Mouse (Mus musculus) MEL (cell line): ENCODE data around the gene 6030408B16Rik. TPM values are rescaled to one million over a fixed set of nuclear protein-coding genes. Genes with fewer than 3 reads are reported as not detected.

Experiments
- DNase-seq: peaks from one replicate; pipeline ENCODE4 v3.0.0; 2011; ENCODE audit warnings: low read depth, low spot score
- H3K27ac ChIP-seq: 2 replicates; pipeline ENCODE4 v1.5.1; 2012; ENCODE audit warnings: low read depth, mild to moderate bottlenecking, control low read depth, low read length, moderate library complexity; ENCODE audit not compliant: control insufficient read depth
- H3K27me3 ChIP-seq, 2 experiments: fragments of 150-350 bp in 1 of 2; sonication (generic) in 1 of 2; 2 replicates each; pipeline ENCODE4 v1.6.1; 2012; ENCODE audit warnings: low read length in 2 of 2, mild to moderate bottlenecking in 2 of 2, improper control_type of control experiment in 1 of 2, moderate library complexity in 1 of 2; ENCODE audit not compliant: insufficient read depth in 2 of 2, control insufficient read depth in 1 of 2
- H3K36me3 ChIP-seq, 2 experiments: 2 replicates each; pipeline ENCODE4 v1.6.1; 2012 to 2014; ENCODE audit warnings: low read length in 2 of 2, improper control_type of control experiment in 1 of 2, inconsistent platforms in 1 of 2, mild to moderate bottlenecking in 1 of 2; ENCODE audit not compliant: insufficient read depth in 2 of 2, control insufficient read depth in 1 of 2
- H3K4me1 ChIP-seq, 2 experiments: fragments of 150-350 bp in 1 of 2; sonication (generic) in 1 of 2; 2 replicates each; pipeline ENCODE4 v1.6.1; 2012; ENCODE audit warnings: low read length in 2 of 2, improper control_type of control experiment in 1 of 2, mild to moderate bottlenecking in 1 of 2; ENCODE audit not compliant: insufficient read depth in 2 of 2, control insufficient read depth in 1 of 2
- H3K4me3 ChIP-seq, 2 experiments: fragments of 150-350 bp in 1 of 2; sonication (generic) in 1 of 2; 2 replicates each; pipeline ENCODE4 v1.5.1; 2012; ENCODE audit warnings: low read depth in 2 of 2, low read length in 2 of 2, mild to moderate bottlenecking in 2 of 2, moderate library complexity in 2 of 2, control low read depth in 1 of 2, improper control_type of control experiment in 1 of 2; ENCODE audit not compliant: control insufficient read depth in 1 of 2, insufficient read depth in 1 of 2
- H3K79me2 ChIP-seq: 2 replicates; pipeline ENCODE4 v1.6.1; 2012; ENCODE audit warnings: mild to moderate bottlenecking, low read length, moderate library complexity; ENCODE audit not compliant: control insufficient read depth, poor library complexity, insufficient read depth
- H3K9ac ChIP-seq: 2 replicates; pipeline ENCODE4 v1.6.1; 2012; ENCODE audit warnings: low read depth, mild to moderate bottlenecking, control low read depth, low read length, moderate library complexity; ENCODE audit not compliant: control insufficient read depth, poor library complexity, severe bottlenecking
- H3K9me3 ChIP-seq: fragments of 150-350 bp; sonication (generic); replicated peaks from 2 replicates; pipeline ENCODE4 v1.6.1; 2012; ENCODE audit warnings: mild to moderate bottlenecking, low read length, improper control_type of control experiment, moderate library complexity; ENCODE audit not compliant: insufficient read depth
- BHLHE40 ChIP-seq: IDR thresholded peaks from 2 replicates; pipeline ENCODE4 v1.6.1; 2012; ENCODE audit warnings: low read depth, mild to moderate bottlenecking, inconsistent platforms, low read length, improper control_type of control experiment, borderline replicate concordance
- CHD1 ChIP-seq: IDR thresholded peaks from 2 replicates; pipeline ENCODE4 v1.6.1; 2012; ENCODE audit warnings: low read depth, mild to moderate bottlenecking, inconsistent platforms, low read length, improper control_type of control experiment
- CHD2 ChIP-seq: IDR thresholded peaks from 2 replicates; pipeline ENCODE4 v1.6.1; 2011; ENCODE audit warnings: low read length, improper control_type of control experiment
- E2F4 ChIP-seq: IDR thresholded peaks from 2 replicates; pipeline ENCODE4 v1.6.1; 2011; ENCODE audit warnings: low read depth, low read length, improper control_type of control experiment, borderline replicate concordance
- ELF1 ChIP-seq: IDR thresholded peaks from 2 replicates; pipeline ENCODE4 v1.6.1; 2014; ENCODE audit warnings: low read depth, mild to moderate bottlenecking, inconsistent platforms, low read length, improper control_type of control experiment, moderate library complexity
- GABPA ChIP-seq: IDR thresholded peaks from 2 replicates; pipeline ENCODE4 v1.6.1; 2012; ENCODE audit warnings: low read depth, mild to moderate bottlenecking, inconsistent platforms, low read length, improper control_type of control experiment, moderate library complexity
- GATA1 ChIP-seq: IDR thresholded peaks from 2 replicates; pipeline ENCODE4 v1.6.1; 2011; ENCODE audit warnings: low read depth, low read length, improper control_type of control experiment
- HCFC1 ChIP-seq: IDR thresholded peaks from 2 replicates; pipeline ENCODE4 v1.6.1; 2012; ENCODE audit warnings: low read depth, mild to moderate bottlenecking, inconsistent platforms, low read length, improper control_type of control experiment, moderate library complexity
- JUND ChIP-seq: IDR thresholded peaks from 2 replicates; pipeline ENCODE4 v1.6.1; 2011; ENCODE audit warnings: low read depth, mild to moderate bottlenecking, improper control_type of control experiment, low read length
- MAX ChIP-seq: IDR thresholded peaks from 2 replicates; pipeline ENCODE4 v1.6.1; 2011; ENCODE audit warnings: low read length, improper control_type of control experiment
- MAZ ChIP-seq: IDR thresholded peaks from 2 replicates; pipeline ENCODE4 v1.6.1; 2012; ENCODE audit warnings: low read depth, mild to moderate bottlenecking, inconsistent platforms, low read length, improper control_type of control experiment
- MEF2A ChIP-seq: IDR thresholded peaks from 2 replicates; pipeline ENCODE4 v1.6.1; 2014; ENCODE audit warnings: low read depth, mild to moderate bottlenecking, inconsistent platforms, low read length, improper control_type of control experiment; ENCODE audit not compliant: poor library complexity, insufficient replicate concordance, severe bottlenecking; ENCODE audit errors: extremely low read depth
- MYB ChIP-seq: IDR thresholded peaks from 2 replicates; pipeline ENCODE4 v1.6.1; 2011; ENCODE audit warnings: mild to moderate bottlenecking, low read depth, low read length, improper control_type of control experiment
- NRF1 ChIP-seq: IDR thresholded peaks from 2 replicates; pipeline ENCODE4 v1.6.1; 2014; ENCODE audit warnings: low read depth, mild to moderate bottlenecking, inconsistent platforms, low read length, improper control_type of control experiment, moderate library complexity; ENCODE audit not compliant: poor library complexity, insufficient read depth, severe bottlenecking
- POLR2A ChIP-seq, 2 experiments: IDR thresholded peaks; 2 replicates each; pipeline ENCODE4 v1.6.1; 2011 to 2012; ENCODE audit warnings: low read length in 2 of 2, mild to moderate bottlenecking in 2 of 2, control low read depth in 1 of 2, improper control_type of control experiment in 1 of 2, low read depth in 1 of 2, moderate library complexity in 1 of 2; ENCODE audit not compliant: control insufficient read depth in 1 of 2, insufficient read depth in 1 of 2, poor library complexity in 1 of 2
- RCOR1 ChIP-seq: IDR thresholded peaks from 2 replicates; pipeline ENCODE4 v1.6.1; 2012; ENCODE audit warnings: low read depth, mild to moderate bottlenecking, inconsistent platforms, low read length, improper control_type of control experiment
- SIN3A ChIP-seq: IDR thresholded peaks from 2 replicates; pipeline ENCODE4 v1.6.1; 2012; ENCODE audit warnings: low read length, improper control_type of control experiment, inconsistent platforms
- SMC3 ChIP-seq: IDR thresholded peaks from 2 replicates; pipeline ENCODE4 v1.6.1; 2011; ENCODE audit warnings: low read depth, low read length, improper control_type of control experiment
- TAL1 ChIP-seq: IDR thresholded peaks from 2 replicates; pipeline ENCODE4 v1.6.1; 2012; ENCODE audit warnings: mild to moderate bottlenecking, inconsistent platforms, low read length, moderate library complexity, mixed read lengths
- TCF12 ChIP-seq: IDR thresholded peaks from 2 replicates; pipeline ENCODE4 v1.6.1; 2014; ENCODE audit warnings: low read depth, mild to moderate bottlenecking, inconsistent platforms, low read length, improper control_type of control experiment, moderate library complexity
- UBTF ChIP-seq: IDR thresholded peaks from 2 replicates; pipeline ENCODE4 v1.6.1; 2012; ENCODE audit warnings: low read depth, mild to moderate bottlenecking, inconsistent platforms, low read length, improper control_type of control experiment, moderate library complexity, borderline replicate concordance; ENCODE audit not compliant: insufficient read depth
- USF2 ChIP-seq, 2 experiments: IDR thresholded peaks; 2 replicates each; pipeline ENCODE4 v1.6.1; 2011 to 2012; ENCODE audit warnings: improper control_type of control experiment in 2 of 2, low read length in 2 of 2, borderline replicate concordance in 1 of 2, inconsistent platforms in 1 of 2, low read depth in 1 of 2, mild to moderate bottlenecking in 1 of 2; ENCODE audit not compliant: insufficient read depth in 1 of 2
- ZNF384 ChIP-seq: IDR thresholded peaks from 2 replicates; pipeline ENCODE4 v1.6.1; 2012; ENCODE audit warnings: low read depth, mild to moderate bottlenecking, inconsistent platforms, low read length, improper control_type of control experiment
- polyA plus RNA-seq, 2 experiments: library from polyadenylated mRNA; stranded (reverse) in 1 of 2; unstranded in 1 of 2; fragments of >175 nt in 1 of 2; fragments of >200 nt in 1 of 2; gene quantifications; 2 replicates each; pipeline versions ENCODE4 v1.2.1 to v1.2.4; 2012; ENCODE audit warnings: low replicate concordance in 2 of 2, low read depth in 1 of 2; ENCODE audit not compliant: insufficient read length in 2 of 2, insufficient read depth in 1 of 2, missing spikeins in 1 of 2
- total RNA-seq: library from RNA; depleted of rRNA; stranded (reverse); fragments of 300-350 nt; gene quantifications from 2 replicates; pipeline ENCODE4 v1.2.3, GENCODE M21; 2012

Gene 6030408B16Rik
- total and polyA plus RNA-seq, 3 experiments: 0.12 to 0.18 TPM; not detected in 1

DNA sequence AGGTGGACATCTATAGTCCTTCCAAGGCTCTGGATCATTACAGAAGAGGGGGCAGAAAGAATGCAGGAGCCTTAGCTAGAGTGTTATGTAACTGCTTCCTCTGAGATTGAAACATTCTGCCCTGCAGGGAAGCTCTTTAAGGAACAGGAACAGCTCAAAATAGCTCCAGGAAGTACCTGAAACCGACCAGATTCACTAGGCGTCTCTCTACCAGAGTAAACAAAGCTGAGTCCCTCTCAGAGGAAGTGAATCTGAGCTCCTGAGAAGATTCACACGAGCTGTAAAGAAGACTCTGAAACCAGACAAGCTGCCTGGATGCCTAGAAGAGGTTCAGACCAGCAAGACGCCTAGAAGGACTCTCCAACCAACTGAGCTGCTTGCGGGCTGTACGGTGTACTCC, 40.4 kb upstream of the 6030408B16Rik start:
- DNase-seq: peak; percentile 50
- peaks cover 5 to 30% of the 10 kb centered on the region in 2 experiments for H3K4me1 ChIP-seq
- H3K4me3 ChIP-seq: no peak overlapping the region
- H3K9me3 ChIP-seq: no peaks in the 10 kb centered on the region
- no peaks in the 10 kb centered on the region for H3K27me3 ChIP-seq
- peak; percentile 46; the same call in 1 of the 2 replicates for TF ChIP-seq RCOR1
- TF ChIP-seq USF2 (IDR thresholded peaks at IDR 0.05; ENCODE audit: borderline replicate concordance in 1 of 2, insufficient read depth in 1 of 2, low read depth in 1 of 2, low read length in 2 of 2): no peak
- TF ChIP-seq, all 39 proteins: peak for 1
- Histone ChIP-seq H3K36me3 (peaks cover 0 to 18% of the 10 kb centered on the region in 2 experiments; a peak in 2 of 4 replicates), H3K79me2 (no peaks in the 10 kb centered on the region), H3K9ac (no peak overlapping the region), H3K27ac (no peak overlapping the region)

DNA sequence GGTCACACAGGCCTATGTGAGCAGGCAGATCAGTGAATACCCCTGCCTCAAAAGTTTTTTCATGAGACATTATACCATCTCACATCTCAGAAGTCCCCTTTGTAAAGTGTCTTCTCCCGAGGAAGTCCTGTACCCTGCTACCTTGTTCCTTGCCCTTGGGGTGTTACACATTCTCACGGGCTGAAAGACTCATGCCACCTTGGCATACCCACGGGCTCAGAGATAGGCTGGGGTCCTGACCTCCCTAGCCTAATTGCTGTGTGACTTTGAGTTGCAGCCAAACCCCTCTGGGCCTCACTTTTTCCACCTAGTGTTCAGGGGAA, 39.5 kb upstream of the 6030408B16Rik start:
- H3K4me1 ChIP-seq: peaks cover 5 to 30% of the 10 kb centered on the region in 2 experiments
- H3K27ac ChIP-seq: no peak overlapping the region

DNA sequence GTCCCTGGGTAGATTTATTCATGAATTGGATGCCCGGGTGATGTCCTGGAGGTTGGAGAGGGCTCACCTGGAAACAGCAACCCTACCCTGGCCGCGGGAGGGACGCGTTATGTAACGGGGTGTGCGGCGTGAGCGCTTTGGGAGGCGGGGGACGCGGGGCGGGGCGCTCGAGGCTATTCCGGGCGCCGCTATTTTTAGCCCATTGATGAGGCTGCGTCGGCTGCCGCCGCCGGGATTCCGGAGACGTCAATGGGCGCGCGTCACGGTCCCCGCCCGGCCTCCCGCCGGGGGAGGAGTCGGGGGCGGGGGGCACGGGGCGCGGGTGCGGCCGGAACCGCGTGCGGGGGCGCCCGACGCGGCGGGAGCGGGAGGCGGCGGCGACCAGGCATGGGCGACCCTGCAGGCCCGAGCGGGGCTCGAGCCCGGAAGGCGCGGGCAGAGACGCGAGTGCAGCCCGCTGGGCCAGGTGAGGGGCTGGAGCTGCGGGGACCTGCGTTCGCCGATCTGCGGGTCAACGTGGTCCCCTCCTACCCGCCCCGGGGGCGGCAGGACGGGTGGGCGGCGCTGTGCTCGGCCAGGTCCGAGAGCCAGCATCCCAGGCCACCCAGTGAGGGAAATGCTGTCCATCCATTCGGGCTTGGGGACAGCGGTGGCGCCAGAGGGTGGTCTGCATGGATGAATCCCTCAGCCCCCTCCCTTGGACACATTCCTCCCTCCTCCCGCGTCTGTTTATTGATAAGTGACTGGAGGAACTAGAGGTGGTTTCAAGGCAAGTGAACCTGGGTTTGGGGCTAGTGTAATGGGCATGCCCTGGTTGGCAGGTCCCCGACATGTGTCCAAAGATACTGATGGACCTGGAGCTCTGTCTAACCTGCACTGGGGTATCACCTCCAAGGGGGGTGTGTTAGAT, 38.9 kb upstream of the 6030408B16Rik start, which contains the start of gene Nr4a1:
Nr4a1 (plus strand) TSS at position 384 of the 910 bp plus-strand sequence.
- H3K27ac ChIP-seq: no peak within 1 kb of the TSS
- H3K4me3 ChIP-seq: peak within 1 kb of the TSS; percentile 55 to 93
- no peaks in the 10 kb centered on the region for H3K27me3 ChIP-seq
- no peaks in the 10 kb centered on the region for H3K9me3 ChIP-seq
- peaks cover 0 to 18% of the 10 kb centered on the region in 2 experiments; a peak in 2 of 4 replicates for H3K36me3 ChIP-seq
- peaks cover 5 to 30% of the 10 kb centered on the region in 2 experiments for H3K4me1 ChIP-seq
- no peaks in the 10 kb centered on the region for H3K79me2 ChIP-seq
- peak; percentile 76 for DNase-seq
- peak within 1 kb of the TSS; percentile 51 for H3K9ac ChIP-seq
- TF ChIP-seq TCF12: 0 out of 2 replicates have a peak, but pooled peaks have one; percentile 18
- TF ChIP-seq TAL1: no peak
- TF ChIP-seq MEF2A: peak; percentile 98
- TF ChIP-seq POLR2A (IDR thresholded peaks at IDR 0.05; ENCODE audit: control insufficient read depth in 1 of 2, insufficient read depth in 1 of 2, low read depth in 1 of 2, low read length in 2 of 2, poor library complexity in 1 of 2): peak in 1 of 2 experiments; percentile 38; a peak in 1 of 4 replicates
- no peak for TF ChIP-seq BHLHE40
- TF ChIP-seq JUND: no peak
- peak; percentile 14 for TF ChIP-seq MAX
- TF ChIP-seq ZNF384: no peak
- no peak for TF ChIP-seq UBTF
- no peak for TF ChIP-seq CHD2
- TF ChIP-seq GATA1: no peak
- peak; percentile 47; the same call in 1 of the 2 replicates for TF ChIP-seq SIN3A
- TF ChIP-seq CHD1: no peak
- no peak for TF ChIP-seq MYB
- no peak; the same call in 1 of the 2 replicates for TF ChIP-seq MAZ
- TF ChIP-seq ELF1: no peak; the same call in 1 of the 2 replicates
- no peak for TF ChIP-seq RCOR1
- 0 out of 2 replicates have a peak, but pooled peaks have one; percentile 29 for TF ChIP-seq NRF1
- TF ChIP-seq SMC3: no peak
- no peak for TF ChIP-seq E2F4

More for the DNA sequence above, 39.5 kb upstream of the 6030408B16Rik start:
- DNase-seq: no peak
- Histone ChIP-seq H3K9me3 (no peaks in the 10 kb centered on the region), H3K4me3 (peak overlapping the region; percentile 49 to 81), H3K79me2 (no peaks in the 10 kb centered on the region), H3K9ac (peak overlapping the region; percentile 44), H3K36me3 (peaks cover 0 to 18% of the 10 kb centered on the region in 2 experiments; a peak in 2 of 4 replicates), H3K27me3 (no peaks in the 10 kb centered on the region)
- no peak for TF ChIP-seq HCFC1
- no peak for TF ChIP-seq GABPA
- TF ChIP-seq MAZ: no peak
- TF ChIP-seq GATA1: no peak
